Mouse (Mus musculus): Measurements from ENCODE around the gene Gbp10. TPM values are rescaled to one million over a fixed set of nuclear protein-coding genes. Genes with fewer than 3 reads are reported as not detected.
"Not testable (repeated sequence)": the region's sequence is repeated elsewhere in the genome, so short reads cannot be mapped to it uniquely, and the experiment has no call there.

The Gbp10 gene
- 0.42 TPM for polyA plus RNA-seq (2012; fragmentation: generic; extraction: Trizol)

DNA sequence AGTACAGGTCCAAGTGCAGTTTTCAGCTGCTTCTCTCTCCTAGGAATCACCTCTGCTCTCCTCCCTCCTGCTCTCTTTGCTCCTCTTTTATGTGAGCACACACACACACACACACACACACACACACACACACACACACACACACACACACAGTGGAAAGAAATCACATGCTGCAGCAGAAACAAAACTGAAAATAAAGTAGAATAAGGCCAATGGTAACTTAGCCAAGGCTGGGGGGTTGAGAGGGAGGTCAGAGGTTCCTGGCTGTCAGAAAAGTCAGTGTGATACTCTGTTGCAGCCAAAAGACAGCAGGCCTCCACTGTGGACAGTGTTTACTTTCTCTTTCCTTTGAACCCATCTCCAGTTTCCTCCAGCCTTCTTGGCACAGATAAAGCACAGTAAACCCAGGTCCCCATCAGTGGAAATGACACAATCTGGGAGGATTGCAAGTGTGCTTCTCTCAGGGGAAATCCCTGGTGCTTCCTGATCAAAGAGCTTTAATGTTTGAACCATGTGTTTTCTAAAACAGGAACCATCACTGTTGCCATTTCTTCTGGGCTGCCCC is at the start of gene Gbp10:
Gene Gbp10 (minus strand): TSS at position 51 of the 565 bp plus-strand sequence.
- not testable (repeated sequence) for H3K79me2 ChIP-seq (ENCODE audit: control insufficient read depth, insufficient read depth); H3K36me3 ChIP-seq (ENCODE audit: control insufficient read depth, insufficient read depth); H3K4me2 ChIP-seq (ENCODE audit: low read depth); H3K4me3 ChIP-seq; H3ac ChIP-seq (ENCODE audit: control insufficient read depth, insufficient read length); H3K27me3 ChIP-seq (ENCODE audit: control insufficient read depth, insufficient read depth, insufficient read length)

- not testable (repeated sequence) for H3ac ChIP-seq (ENCODE audit: control insufficient read depth, insufficient read length); H3K27me3 ChIP-seq (ENCODE audit: control insufficient read depth, insufficient read depth, insufficient read length); H3K79me2 ChIP-seq (ENCODE audit: control insufficient read depth, insufficient read depth); H3K4me2 ChIP-seq (ENCODE audit: low read depth); H3K4me3 ChIP-seq; H3K36me3 ChIP-seq (ENCODE audit: control insufficient read depth, insufficient read depth)
Observed at GRCm38 (mm10) chr5:105260673-105261072, 21.3 kb upstream of the Gbp10 start.

DNA sequence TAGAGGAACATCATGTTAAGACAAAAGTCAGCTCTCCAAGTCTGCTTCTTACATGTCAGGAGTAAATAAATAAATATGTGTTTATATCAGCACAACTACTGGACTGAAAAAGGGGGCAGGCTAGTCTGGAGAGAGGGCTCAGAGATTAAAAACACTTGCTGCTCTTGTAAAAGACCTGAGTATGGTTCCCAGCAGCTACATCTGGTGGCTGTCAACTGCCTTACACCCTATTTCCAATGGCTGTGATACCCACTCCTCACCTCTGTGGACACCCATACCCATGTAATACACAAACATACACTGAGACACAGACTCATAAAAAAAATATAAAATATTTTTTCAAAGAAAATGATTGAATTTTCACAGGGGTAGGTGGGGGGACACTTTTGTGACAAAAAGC is 13.2 kb upstream of the Gbp10 start:
- Histone ChIP-seq H3K79me2 (ENCODE audit: control insufficient read depth, insufficient read depth) (no peaks in the 10 kb centered on the region), H3K27me3 (ENCODE audit: control insufficient read depth, insufficient read depth, insufficient read length) (no peaks in the 10 kb centered on the region), H3K4me2 (ENCODE audit: low read depth) (no peak overlapping the region), H3ac (ENCODE audit: control insufficient read depth, insufficient read length) (no peak overlapping the region), H3K36me3 (ENCODE audit: control insufficient read depth, insufficient read depth) (no peaks in the 10 kb centered on the region), H3K4me3 (no peak overlapping the region)
- TF ChIP-seq POLR2AphosphoS2 (IDR thresholded peaks at IDR 0.05; ENCODE audit: insufficient read length, low read depth) (no peak), TCF3 (IDR thresholded peaks at IDR 0.05; ENCODE audit: insufficient read length, low read depth) (no peak), MYOG (IDR thresholded peaks at IDR 0.05; ENCODE audit: control insufficient read depth in 1 of 3, insufficient read depth in 1 of 3, insufficient read length in 2 of 3, low read depth in 2 of 3) (no peak), CEBPB (IDR thresholded peaks at IDR 0.05; ENCODE audit: insufficient read depth, poor library complexity, severe bottlenecking) (no peak), USF1 (IDR thresholded peaks at IDR 0.05; ENCODE audit: low read depth) (no peak), TCF12 (IDR thresholded peaks at IDR 0.05; ENCODE audit: insufficient read depth, poor library complexity, severe bottlenecking) (no peak), SRF (IDR thresholded peaks at IDR 0.05; ENCODE audit: control insufficient read depth, insufficient read length, low read depth) (no peak), MYOD1 (IDR thresholded peaks at IDR 0.05; ENCODE audit: control insufficient read depth in 1 of 3, insufficient read length in 2 of 3, low read depth in 2 of 3) (no peak)

DNA sequence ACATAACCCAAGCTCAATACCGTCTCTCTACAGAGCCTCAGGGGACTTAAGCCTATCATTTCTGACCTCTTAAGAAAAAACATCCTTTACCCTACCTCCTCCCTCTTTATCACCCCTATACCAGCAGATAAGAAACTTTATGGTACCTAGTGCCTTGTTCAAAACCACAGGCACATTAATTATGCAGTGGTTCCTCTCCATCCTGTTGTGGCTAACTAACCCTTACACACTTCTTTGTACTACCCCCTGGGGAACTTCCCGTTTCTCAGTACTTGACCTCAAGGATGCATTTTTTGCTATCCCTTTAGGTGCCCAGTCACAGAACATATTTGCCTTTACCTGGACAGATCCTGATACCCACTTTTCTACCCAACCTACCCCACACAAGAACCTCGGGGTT is 5.4 kb upstream of the Gbp10 start:
- H3ac ChIP-seq (ENCODE audit: control insufficient read depth, insufficient read length); H3K27me3 ChIP-seq (ENCODE audit: control insufficient read depth, insufficient read depth, insufficient read length); H3K79me2 ChIP-seq (ENCODE audit: control insufficient read depth, insufficient read depth); H3K36me3 ChIP-seq (ENCODE audit: control insufficient read depth, insufficient read depth); H3K4me3 ChIP-seq; H3K4me2 ChIP-seq (ENCODE audit: low read depth): not testable (repeated sequence)

DNA sequence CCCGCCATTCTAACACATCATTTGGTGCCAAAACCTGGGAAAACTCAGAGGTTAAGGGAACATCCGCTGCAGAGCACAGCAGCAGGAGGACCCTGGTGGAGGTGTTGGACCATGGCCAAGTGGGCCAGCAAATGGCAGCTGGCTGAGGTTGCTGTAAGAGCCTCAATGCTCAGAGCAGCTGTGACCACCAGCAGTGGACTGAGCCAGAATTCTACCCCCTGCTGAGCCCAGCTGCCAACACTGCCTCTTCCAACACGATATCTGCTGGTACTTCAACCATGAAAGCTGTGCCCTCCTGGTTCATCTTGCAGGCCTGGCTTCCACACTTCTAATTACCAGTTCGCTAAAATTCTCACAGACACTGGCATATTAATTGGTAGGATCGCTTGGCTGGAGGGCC is 1.6 kb upstream of the Gbp10 start:
- not testable (repeated sequence) for H3ac ChIP-seq (ENCODE audit: control insufficient read depth, insufficient read length); H3K4me2 ChIP-seq (ENCODE audit: low read depth); H3K79me2 ChIP-seq (ENCODE audit: control insufficient read depth, insufficient read depth); H3K36me3 ChIP-seq (ENCODE audit: control insufficient read depth, insufficient read depth); H3K27me3 ChIP-seq (ENCODE audit: control insufficient read depth, insufficient read depth, insufficient read length); H3K4me3 ChIP-seq

DNA sequence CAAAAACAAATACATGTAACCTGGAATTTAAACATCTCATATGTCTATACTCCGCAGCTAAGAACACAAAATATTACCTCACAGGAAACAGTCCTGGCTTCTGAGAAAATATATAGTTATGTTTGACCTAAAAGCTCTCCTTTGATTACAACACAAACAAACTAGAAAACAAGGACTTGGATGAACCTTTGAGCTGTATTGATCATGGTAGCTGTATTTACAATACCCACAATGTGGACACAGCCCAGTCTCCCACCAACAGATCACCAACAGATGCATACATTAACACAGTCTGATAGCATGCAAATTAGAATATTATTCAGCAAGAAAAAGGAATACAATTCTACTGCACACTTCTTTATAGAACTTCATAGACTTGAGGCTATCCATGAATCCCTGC is 931 bp downstream of the Gbp10 start:
- not testable (repeated sequence) for H3K79me2 ChIP-seq (ENCODE audit: control insufficient read depth, insufficient read depth); H3ac ChIP-seq (ENCODE audit: control insufficient read depth, insufficient read length); H3K27me3 ChIP-seq (ENCODE audit: control insufficient read depth, insufficient read depth, insufficient read length); H3K36me3 ChIP-seq (ENCODE audit: control insufficient read depth, insufficient read depth); H3K4me2 ChIP-seq (ENCODE audit: low read depth); H3K4me3 ChIP-seq

DNA sequence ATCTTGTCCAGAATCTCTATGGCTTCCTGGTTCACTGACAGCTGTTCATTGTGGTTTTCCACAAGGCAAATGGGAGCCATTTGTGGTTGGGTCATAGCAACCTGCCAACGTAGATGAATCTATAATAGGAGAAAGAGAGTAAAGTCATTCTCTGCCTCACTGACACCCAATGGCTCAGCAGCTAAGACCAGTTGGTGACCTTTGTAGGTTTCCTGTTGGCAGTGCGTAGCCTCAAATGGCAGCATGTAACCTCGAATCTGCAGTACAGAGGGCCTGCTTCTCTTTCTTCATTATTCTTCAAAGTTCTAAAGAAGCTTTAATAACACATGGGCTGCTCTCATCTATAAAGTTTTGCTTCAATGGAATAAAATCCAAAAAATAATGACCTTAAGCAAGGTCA is 3.3 kb downstream of the Gbp10 start:
- not testable (repeated sequence) for H3K79me2 ChIP-seq (ENCODE audit: control insufficient read depth, insufficient read depth); H3K4me3 ChIP-seq; H3ac ChIP-seq (ENCODE audit: control insufficient read depth, insufficient read length); H3K4me2 ChIP-seq (ENCODE audit: low read depth); H3K27me3 ChIP-seq (ENCODE audit: control insufficient read depth, insufficient read depth, insufficient read length); H3K36me3 ChIP-seq (ENCODE audit: control insufficient read depth, insufficient read depth)
- peak in 1 of 3 experiments; percentile 45 for TF ChIP-seq MYOG (IDR thresholded peaks at IDR 0.05; ENCODE audit: control insufficient read depth in 1 of 3, insufficient read depth in 1 of 3, insufficient read length in 2 of 3, low read depth in 2 of 3)

GRCm38 (mm10) chr5:105208957-105209356 is 30.4 kb downstream of the Gbp10 start:
- H3K4me3 ChIP-seq, result not testable (repeated sequence)

More at GRCm38 (mm10) chr5:105208957-105209356, 30.4 kb downstream of the Gbp10 start:
- not testable (repeated sequence) for H3K4me2 ChIP-seq (ENCODE audit: low read depth); H3K79me2 ChIP-seq (ENCODE audit: control insufficient read depth, insufficient read depth); H3K27me3 ChIP-seq (ENCODE audit: control insufficient read depth, insufficient read depth, insufficient read length); H3K36me3 ChIP-seq (ENCODE audit: control insufficient read depth, insufficient read depth); H3ac ChIP-seq (ENCODE audit: control insufficient read depth, insufficient read length)
